Mouse (Mus musculus): Measurements from ENCODE around the gene Gfer. TPM values are rescaled to one million over a fixed set of nuclear protein-coding genes. Genes with fewer than 3 reads are reported as not detected.
"Not testable (repeated sequence)": the region's sequence is repeated elsewhere in the genome, so short reads cannot be mapped to it uniquely, and the experiment has no call there.

Gene Gfer
- total and polyA plus RNA-seq, 3 experiments: 83.0 to 86.8 TPM; not detected in 1

DNA sequence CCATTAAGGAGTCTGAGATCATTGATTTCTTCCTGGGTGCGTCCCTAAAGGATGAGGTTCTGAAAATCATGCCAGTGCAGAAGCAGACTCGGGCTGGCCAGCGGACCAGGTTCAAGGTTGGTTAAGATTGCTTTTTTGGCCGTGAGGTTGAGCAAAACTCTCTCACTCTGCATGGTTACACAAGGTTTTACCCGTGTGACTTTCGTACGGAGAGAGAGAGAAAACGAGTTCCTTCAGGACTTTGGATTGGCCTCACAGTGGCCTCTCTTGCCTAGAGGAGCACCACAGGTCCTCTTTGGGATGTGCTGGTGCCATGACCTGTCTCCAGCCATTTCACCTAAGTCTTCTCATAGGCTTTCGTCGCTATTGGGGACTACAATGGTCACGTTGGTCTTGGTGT is 24.7 kb upstream of the Gfer start:
- H3K27me3 ChIP-seq (ENCODE audit: control insufficient read depth in 1 of 2, insufficient read depth in 2 of 2, low read length in 2 of 2); H3K9me3 ChIP-seq (replicated peaks; ENCODE audit: insufficient read depth, low read length): not testable (repeated sequence)
- Histone ChIP-seq H3K27ac (ENCODE audit: control insufficient read depth, low read depth, low read length) (peak overlapping the region; percentile 87), H3K36me3 (ENCODE audit: control insufficient read depth in 1 of 2, insufficient read depth in 2 of 2, low read length in 2 of 2) (peaks cover 5 to 13% of the 10 kb centered on the region in 2 experiments; a peak in 3 of 4 replicates), H3K79me2 (ENCODE audit: control insufficient read depth, insufficient read depth, low read length, poor library complexity) (peaks cover 51% of the 10 kb centered on the region), H3K4me3 (ENCODE audit: control insufficient read depth in 1 of 2, insufficient read depth in 1 of 2, low read depth in 2 of 2, low read length in 2 of 2) (peak overlapping the region; percentile 36 to 70), H3K4me1 (ENCODE audit: control insufficient read depth in 1 of 2, insufficient read depth in 2 of 2, low read length in 2 of 2) (peaks cover 0 to 10% of the 10 kb centered on the region in 2 experiments; a peak in 2 of 4 replicates), H3K9ac (ENCODE audit: control insufficient read depth, low read depth, low read length, poor library complexity, severe bottlenecking) (peak overlapping the region; percentile 86)
- DNase-seq (ENCODE audit: low read depth, low spot score): peak; percentile 50
- TF ChIP-seq POLR2A (IDR thresholded peaks at IDR 0.05; ENCODE audit: control insufficient read depth in 1 of 2, insufficient read depth in 1 of 2, low read depth in 1 of 2, low read length in 2 of 2, poor library complexity in 1 of 2): 0 out of 4 replicates have a peak, but pooled peaks of 1 of the 2 experiments have one; percentile 35

DNA sequence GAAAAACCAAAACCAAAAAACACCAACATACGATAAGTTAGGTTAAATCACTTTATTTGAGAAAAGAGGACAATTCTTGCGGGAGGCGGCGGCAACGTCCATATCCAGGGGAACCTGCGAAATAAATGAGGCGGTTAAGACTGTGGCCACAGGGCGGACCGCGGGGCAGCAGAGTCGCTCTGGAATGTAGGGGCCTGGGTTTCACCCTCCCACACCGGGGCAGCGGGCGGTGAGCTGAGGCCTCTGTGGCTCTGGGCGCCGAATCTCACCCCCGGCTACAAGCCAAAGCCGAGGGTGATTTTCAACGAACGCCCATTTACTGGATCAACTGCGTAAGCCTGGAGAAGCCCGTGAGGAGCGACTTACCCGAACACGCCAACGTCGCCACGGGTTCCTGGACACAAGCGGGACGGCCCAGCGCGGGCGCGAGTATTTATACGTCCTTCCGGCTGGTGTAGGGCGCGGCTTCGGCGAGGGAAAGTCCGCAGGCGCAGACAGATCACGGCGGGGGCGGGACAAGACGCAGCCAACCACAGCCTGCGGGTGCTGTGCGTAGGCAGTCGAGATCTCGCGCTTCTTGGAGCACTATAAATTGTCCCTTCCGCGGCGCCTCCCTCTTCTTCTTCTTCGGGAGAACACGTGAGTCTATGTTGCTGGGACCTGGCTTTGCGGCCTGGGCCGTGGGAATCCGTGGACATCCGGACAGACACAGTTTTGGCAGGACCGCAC is 23.7 kb upstream of the Gfer start:
- peaks cover 0 to 10% of the 10 kb centered on the region in 2 experiments; a peak in 2 of 4 replicates for H3K4me1 ChIP-seq (ENCODE audit: control insufficient read depth in 1 of 2, insufficient read depth in 2 of 2, low read length in 2 of 2)
- H3K36me3 ChIP-seq (ENCODE audit: control insufficient read depth in 1 of 2, insufficient read depth in 2 of 2, low read length in 2 of 2): peaks cover 5 to 11% of the 10 kb centered on the region in 2 experiments; a peak in 3 of 4 replicates
- peak overlapping the region; percentile 69 to 98 for H3K4me3 ChIP-seq (ENCODE audit: control insufficient read depth in 1 of 2, insufficient read depth in 1 of 2, low read depth in 2 of 2, low read length in 2 of 2)
- peak; percentile 99 for DNase-seq (ENCODE audit: low read depth, low spot score)
- peak overlapping the region; percentile 87 for H3K27ac ChIP-seq (ENCODE audit: control insufficient read depth, low read depth, low read length)
- H3K9ac ChIP-seq (ENCODE audit: control insufficient read depth, low read depth, low read length, poor library complexity, severe bottlenecking): peak overlapping the region; percentile 98
- peaks cover 51% of the 10 kb centered on the region for H3K79me2 ChIP-seq (ENCODE audit: control insufficient read depth, insufficient read depth, low read length, poor library complexity)
- H3K27me3 ChIP-seq (ENCODE audit: control insufficient read depth in 1 of 2, insufficient read depth in 2 of 2, low read length in 2 of 2): no peaks in the 10 kb centered on the region
- H3K9me3 ChIP-seq (replicated peaks; ENCODE audit: insufficient read depth, low read length): no peaks in the 10 kb centered on the region
- TF ChIP-seq MYB (IDR thresholded peaks at IDR 0.05; ENCODE audit: low read depth, low read length): no peak
- TF ChIP-seq MAZ (IDR thresholded peaks at IDR 0.05; ENCODE audit: low read depth, low read length): no peak
- no peak for TF ChIP-seq MEF2A (IDR thresholded peaks at IDR 0.05; ENCODE audit: extremely low read depth, insufficient replicate concordance, low read depth, low read length, poor library complexity, severe bottlenecking)
- peak; percentile 72 for TF ChIP-seq KAT2A (conservative IDR thresholded peaks at IDR 0.05; ENCODE audit: low read depth, low read length)
- peak; percentile 17; the same call in 1 of the 2 replicates for TF ChIP-seq ETS1 (IDR thresholded peaks at IDR 0.05; ENCODE audit: low read depth, low read length)
- peak; percentile 99 for TF ChIP-seq MYC (IDR thresholded peaks at IDR 0.05; ENCODE audit: low read depth, low read length)
- TF ChIP-seq POLR2AphosphoS5 (IDR thresholded peaks at IDR 0.05; ENCODE audit: borderline replicate concordance, low read depth, low read length): peak; percentile 98
- no peak for TF ChIP-seq MAFK (IDR thresholded peaks at IDR 0.05; ENCODE audit: borderline replicate concordance, low read depth, low read length)
- TF ChIP-seq CHD1 (IDR thresholded peaks at IDR 0.05; ENCODE audit: low read depth, low read length): no peak
- TF ChIP-seq ELF1 (IDR thresholded peaks at IDR 0.05; ENCODE audit: low read depth, low read length): peak; percentile 94
- peak; percentile 99 for TF ChIP-seq TBP (IDR thresholded peaks at IDR 0.05; ENCODE audit: low read depth, low read length)
- TF ChIP-seq NRF1 (IDR thresholded peaks at IDR 0.05; ENCODE audit: insufficient read depth, low read depth, low read length, poor library complexity, severe bottlenecking): peak; percentile 76
- 0 out of 2 replicates have a peak, but pooled peaks have one; percentile 66 for TF ChIP-seq TCF12 (IDR thresholded peaks at IDR 0.05; ENCODE audit: low read depth, low read length)
- TF ChIP-seq ZMIZ1 (IDR thresholded peaks at IDR 0.05; ENCODE audit: low read depth, low read length): peak; percentile 98
- peak; percentile 96 for TF ChIP-seq CHD2 (IDR thresholded peaks at IDR 0.05; ENCODE audit: low read length)
- peak; percentile 68 for TF ChIP-seq USF1 (IDR thresholded peaks at IDR 0.05; ENCODE audit: low read depth, low read length)
- TF ChIP-seq USF2 (IDR thresholded peaks at IDR 0.05; ENCODE audit: borderline replicate concordance in 1 of 2, insufficient read depth in 1 of 2, low read depth in 1 of 2, low read length in 2 of 2): no peak
- TF ChIP-seq UBTF (IDR thresholded peaks at IDR 0.05; ENCODE audit: borderline replicate concordance, insufficient read depth, low read depth, low read length): no peak
- TF ChIP-seq GABPA (IDR thresholded peaks at IDR 0.05; ENCODE audit: low read depth, low read length): no peak
- TF ChIP-seq ZNF384 (IDR thresholded peaks at IDR 0.05; ENCODE audit: low read depth, low read length): no peak
- peak; percentile 99 for TF ChIP-seq POLR2AphosphoS2 (IDR thresholded peaks at IDR 0.05; ENCODE audit: low read length)
- TF ChIP-seq ZKSCAN1 (IDR thresholded peaks at IDR 0.05; ENCODE audit: low read depth, low read length): no peak
- peak; percentile 92 for TF ChIP-seq MAX (IDR thresholded peaks at IDR 0.05; ENCODE audit: low read length)
- TF ChIP-seq GATA1 (IDR thresholded peaks at IDR 0.05; ENCODE audit: low read depth, low read length): no peak
- TF ChIP-seq JUND (IDR thresholded peaks at IDR 0.05; ENCODE audit: low read depth, low read length): no peak
- TF ChIP-seq CTCF (IDR thresholded peaks at IDR 0.05 in 2 of 3, conservative IDR thresholded peaks at IDR 0.05 in 1 of 3; ENCODE audit: control insufficient read depth in 1 of 3, insufficient read depth in 1 of 3, low read depth in 2 of 3, low read length in 3 of 3, poor library complexity in 1 of 3, severe bottlenecking in 1 of 3): no peak
- TF ChIP-seq BHLHE40 (IDR thresholded peaks at IDR 0.05; ENCODE audit: borderline replicate concordance, low read depth, low read length): no peak
- no peak for TF ChIP-seq TAL1 (IDR thresholded peaks at IDR 0.05; ENCODE audit: low read length)

All from MEL (cell line).